Mouse (Mus musculus): ENCODE measurements around the gene Arhgdia. TPM values are rescaled to one million over a fixed set of nuclear protein-coding genes. Genes with fewer than 3 reads are reported as not detected.

Gene Arhgdia
- polyA plus RNA-seq, 1 experiment from 2014 or later = 419 TPM

DNA sequence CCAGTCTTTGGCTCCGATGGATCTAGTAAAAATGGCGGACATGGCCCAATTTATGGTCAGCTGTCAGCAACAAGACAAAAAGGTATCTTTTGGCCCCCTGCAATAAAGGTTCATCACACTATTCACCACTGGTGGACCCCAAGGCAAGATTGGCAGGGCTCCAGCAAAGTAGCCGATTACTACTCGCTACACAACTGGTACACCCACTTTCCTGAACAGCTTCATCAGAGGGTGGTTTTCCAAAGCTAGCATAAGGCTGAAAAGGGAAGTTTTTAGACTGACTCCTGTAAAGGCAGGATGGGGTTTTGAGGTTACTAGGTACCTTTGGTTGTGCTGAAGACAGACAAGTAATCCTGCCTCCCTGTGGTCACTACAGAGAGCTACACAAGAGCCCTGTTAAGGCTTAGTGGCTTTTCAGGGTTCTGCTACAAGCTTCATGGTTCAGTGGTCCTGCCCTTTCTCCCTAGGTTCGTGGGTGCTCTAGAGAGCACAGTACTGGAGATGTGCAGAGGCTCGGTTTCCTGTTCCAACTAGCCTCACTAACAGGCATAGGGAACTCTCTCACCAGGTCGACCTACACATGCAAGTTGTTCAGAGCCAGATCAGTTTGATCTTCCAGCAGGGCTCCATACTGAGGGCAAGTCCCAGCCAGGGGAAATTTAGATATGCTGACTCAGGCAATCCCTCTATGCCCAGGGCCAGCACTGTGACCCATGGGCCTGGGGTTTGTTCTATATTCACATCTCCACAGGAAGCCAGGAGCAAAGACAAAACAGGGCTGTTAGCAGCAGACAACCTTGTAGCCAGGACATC, 4.0 kb downstream of the Arhgdia start:
- no peak overlapping the region for H3K27ac ChIP-seq (ENCODE audit: low read depth, low read length)
- 84% methylated on average over 7 of the region's 7 CpGs for WGBS

DNA sequence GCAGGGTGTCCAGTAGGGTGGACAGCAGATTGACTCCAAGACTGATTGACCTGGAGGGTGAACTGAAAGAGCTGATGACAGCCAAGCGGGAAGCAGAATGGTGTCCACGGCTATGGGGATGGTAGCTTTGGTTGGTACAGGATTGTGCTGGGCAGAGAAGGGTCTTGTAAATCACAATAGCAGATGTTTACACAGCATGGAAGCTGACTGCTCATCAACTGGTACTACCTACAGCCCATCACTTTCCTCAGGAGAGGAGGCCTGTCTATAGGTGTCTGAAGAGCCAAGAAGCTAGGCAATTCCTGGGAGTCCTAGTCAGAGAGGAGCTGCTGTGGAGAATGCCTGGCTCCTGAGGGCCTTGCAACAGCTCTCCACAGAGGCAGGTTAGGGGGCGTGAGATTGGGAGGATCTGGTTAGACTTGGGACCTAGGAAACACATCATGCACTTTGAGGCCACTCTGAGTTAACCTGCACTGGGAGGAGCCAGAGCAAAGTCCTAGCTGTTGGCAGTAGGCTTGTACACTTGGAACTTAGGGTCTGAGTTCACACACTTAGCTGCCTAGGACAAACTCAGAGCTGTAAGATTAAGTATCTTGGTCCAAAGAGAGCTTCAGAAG, 5.0 kb downstream of the Arhgdia start:
- H3K9me3 ChIP-seq (ENCODE audit: control insufficient read depth, low read length) = no peaks in the 10 kb centered on the region
- H3K9ac ChIP-seq (replicated peaks; ENCODE audit: low read depth, low read length) = no peak overlapping the region
- no peaks in the 10 kb centered on the region for H3K27me3 ChIP-seq (ENCODE audit: control insufficient read depth, insufficient read depth, low read length)
- peaks cover 24% of the 10 kb centered on the region for H3K36me3 ChIP-seq (ENCODE audit: control insufficient read depth, insufficient read depth, low read length)
- no peak for ATAC-seq (ENCODE audit: low read depth)
- no peak overlapping the region for H3K27ac ChIP-seq (ENCODE audit: low read depth, low read length)
- H3K4me3 ChIP-seq (ENCODE audit: low read depth, low read length) = no peak overlapping the region
- H3K4me1 ChIP-seq (ENCODE audit: control insufficient read depth, insufficient read depth, low read length) = peaks cover 25% of the 10 kb centered on the region
- 88% methylated on average over 3 of the region's 3 CpGs for WGBS
- no peak overlapping the region for H3K4me2 ChIP-seq (ENCODE audit: low read depth, low read length)

More for the DNA sequence above, 4.0 kb downstream of the Arhgdia start:
- H3K4me1 ChIP-seq (ENCODE audit: control insufficient read depth, insufficient read depth, low read length) = peaks cover 25% of the 10 kb centered on the region
- H3K4me2 ChIP-seq (ENCODE audit: low read depth, low read length) = no peak overlapping the region
- H3K4me3 ChIP-seq (ENCODE audit: low read depth, low read length) = no peak overlapping the region
- 0 out of 2 replicates have a peak overlapping the region, but pooled peaks have one; percentile 16 for H3K9ac ChIP-seq (replicated peaks; ENCODE audit: low read depth, low read length)
- H3K36me3 ChIP-seq (ENCODE audit: control insufficient read depth, insufficient read depth, low read length) = peaks cover 24% of the 10 kb centered on the region
- ATAC-seq (ENCODE audit: low read depth) = no peak
- H3K27me3 ChIP-seq (ENCODE audit: control insufficient read depth, insufficient read depth, low read length) = no peaks in the 10 kb centered on the region
- no peaks in the 10 kb centered on the region for H3K9me3 ChIP-seq (ENCODE audit: control insufficient read depth, low read length)

DNA sequence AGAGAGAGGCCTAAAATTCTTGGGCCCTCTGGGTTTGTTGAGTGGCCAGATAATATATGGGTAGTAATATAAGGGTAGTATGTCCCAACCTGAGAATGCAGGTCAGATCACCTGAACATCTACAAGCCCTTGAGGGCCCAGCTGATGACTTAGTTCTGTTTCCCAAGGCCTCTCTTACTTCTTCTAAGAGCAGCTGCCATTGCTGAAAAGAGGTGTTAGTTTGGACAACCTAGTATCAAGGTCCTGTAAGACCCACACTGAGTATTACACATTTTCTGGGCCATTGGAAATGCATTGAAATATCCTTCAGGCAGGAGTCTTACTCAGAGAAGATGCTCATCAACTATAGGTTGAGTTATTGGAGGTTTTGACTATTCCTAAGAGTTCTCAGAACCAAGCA, 5.5 kb downstream of the Arhgdia start:
- H3K9ac ChIP-seq (replicated peaks; ENCODE audit: low read depth, low read length) = no peak overlapping the region
- H3K36me3 ChIP-seq (ENCODE audit: control insufficient read depth, insufficient read depth, low read length) = peaks cover 24% of the 10 kb centered on the region
- H3K4me1 ChIP-seq (ENCODE audit: control insufficient read depth, insufficient read depth, low read length) = peaks cover 28% of the 10 kb centered on the region
- no peak overlapping the region for H3K4me2 ChIP-seq (ENCODE audit: low read depth, low read length)
- no peaks in the 10 kb centered on the region for H3K27me3 ChIP-seq (ENCODE audit: control insufficient read depth, insufficient read depth, low read length)
- no peaks in the 10 kb centered on the region for H3K9me3 ChIP-seq (ENCODE audit: control insufficient read depth, low read length)
- ATAC-seq (ENCODE audit: low read depth) = no peak
- no peak overlapping the region for H3K4me3 ChIP-seq (ENCODE audit: low read depth, low read length)
- H3K27ac ChIP-seq (ENCODE audit: low read depth, low read length) = no peak overlapping the region

DNA sequence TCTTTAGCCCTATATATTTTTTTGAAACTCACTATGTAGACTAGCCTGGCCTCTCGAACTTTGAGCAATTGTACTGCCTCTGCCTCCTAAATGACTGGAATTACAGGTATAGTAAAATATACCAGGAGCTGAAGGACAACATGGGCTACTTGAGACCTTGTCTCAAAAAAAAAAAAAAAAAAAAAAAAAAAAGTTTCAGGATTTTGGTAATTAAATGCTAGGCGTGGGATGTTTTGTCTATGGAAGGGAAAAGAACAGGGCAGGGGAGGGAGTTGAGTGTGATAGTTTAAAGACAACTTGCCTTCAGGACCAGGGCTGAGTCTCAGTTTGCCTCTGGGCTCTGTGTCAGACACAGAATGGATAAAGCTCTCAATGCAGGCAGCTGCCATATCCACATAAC, 6.4 kb downstream of the Arhgdia start:
- no peak overlapping the region for H3K27ac ChIP-seq (ENCODE audit: low read depth, low read length)
- ATAC-seq (ENCODE audit: low read depth) = no peak
- H3K9ac ChIP-seq (replicated peaks; ENCODE audit: low read depth, low read length) = no peak overlapping the region
- H3K27me3 ChIP-seq (ENCODE audit: control insufficient read depth, insufficient read depth, low read length) = no peaks in the 10 kb centered on the region
- WGBS = 80% methylated on average over 2 of the region's 2 CpGs
- peaks cover 31% of the 10 kb centered on the region for H3K36me3 ChIP-seq (ENCODE audit: control insufficient read depth, insufficient read depth, low read length)
- no peak overlapping the region for H3K4me2 ChIP-seq (ENCODE audit: low read depth, low read length)
- no peak overlapping the region for H3K4me3 ChIP-seq (ENCODE audit: low read depth, low read length)
- H3K9me3 ChIP-seq (ENCODE audit: control insufficient read depth, low read length) = no peaks in the 10 kb centered on the region
- H3K4me1 ChIP-seq (ENCODE audit: control insufficient read depth, insufficient read depth, low read length) = peaks cover 22% of the 10 kb centered on the region

DNA sequence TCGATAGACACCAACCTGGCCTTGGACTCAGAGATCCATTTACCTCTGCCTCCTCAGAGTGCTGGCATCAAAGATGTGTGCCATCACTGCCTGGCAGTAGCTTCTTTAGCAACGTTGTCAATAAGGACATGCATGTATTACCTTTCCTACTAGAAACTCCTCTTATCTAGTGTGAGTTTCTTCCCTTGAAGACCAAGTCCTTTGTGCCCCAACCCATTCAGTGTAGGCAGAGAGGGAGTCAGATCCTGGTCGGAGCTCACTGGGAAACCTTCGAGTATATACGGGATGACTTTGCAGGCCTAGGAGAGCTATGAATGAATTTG, 7.2 kb downstream of the Arhgdia start:
- Histone ChIP-seq H3K27me3 (ENCODE audit: control insufficient read depth, insufficient read depth, low read length) (no peaks in the 10 kb centered on the region), H3K4me1 (ENCODE audit: control insufficient read depth, insufficient read depth, low read length) (peaks cover 16% of the 10 kb centered on the region), H3K9ac (replicated peaks; ENCODE audit: low read depth, low read length) (no peak overlapping the region), H3K27ac (ENCODE audit: low read depth, low read length) (no peak overlapping the region), H3K4me3 (ENCODE audit: low read depth, low read length) (peak overlapping the region; percentile 68), H3K9me3 (ENCODE audit: control insufficient read depth, low read length) (no peaks in the 10 kb centered on the region), H3K36me3 (ENCODE audit: control insufficient read depth, insufficient read depth, low read length) (peaks cover 30% of the 10 kb centered on the region), H3K4me2 (ENCODE audit: low read depth, low read length) (peak overlapping the region; percentile 90)
- WGBS = 47% methylated on average over 5 of the region's 5 CpGs
- no peak for ATAC-seq (ENCODE audit: low read depth)

DNA sequence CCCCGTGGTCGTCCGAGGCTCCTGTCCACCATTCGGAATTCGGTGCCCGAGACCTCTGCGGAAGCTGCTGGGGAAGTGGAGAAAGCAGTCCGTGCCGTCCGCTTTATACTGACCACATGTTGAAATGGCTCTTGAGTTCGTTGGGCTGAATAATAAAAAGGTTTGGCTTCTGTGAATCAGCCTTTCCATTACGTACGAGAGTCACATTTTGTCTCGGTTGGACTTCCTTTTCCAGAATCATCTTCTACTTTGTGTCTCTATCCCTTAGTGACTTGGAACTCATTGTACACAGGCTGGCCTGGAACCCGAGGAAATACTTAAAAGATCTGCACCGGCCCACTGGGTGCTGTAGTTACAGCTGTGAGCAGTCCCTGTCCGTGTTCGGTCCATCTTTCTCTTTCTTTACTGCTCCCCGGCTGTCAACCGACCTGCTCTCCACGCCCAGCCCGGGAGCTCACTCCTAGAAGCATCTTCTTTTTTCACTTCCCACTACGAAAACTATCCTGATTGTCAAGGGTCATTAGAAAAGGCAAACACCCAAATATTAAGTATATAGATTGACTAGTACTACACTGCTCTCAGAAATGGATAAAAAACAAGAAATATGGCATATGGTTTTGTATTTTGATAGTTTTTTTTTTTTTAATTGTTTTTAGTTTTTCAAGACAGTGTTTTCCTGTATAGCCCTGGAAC, 7.7 kb downstream of the Arhgdia start:
- Histone ChIP-seq H3K4me3 (ENCODE audit: low read depth, low read length) (peak overlapping the region; percentile 68), H3K27me3 (ENCODE audit: control insufficient read depth, insufficient read depth, low read length) (no peaks in the 10 kb centered on the region), H3K9me3 (ENCODE audit: control insufficient read depth, low read length) (no peaks in the 10 kb centered on the region), H3K9ac (replicated peaks; ENCODE audit: low read depth, low read length) (peak overlapping the region; percentile 72), H3K36me3 (ENCODE audit: control insufficient read depth, insufficient read depth, low read length) (peaks cover 27% of the 10 kb centered on the region), H3K4me2 (ENCODE audit: low read depth, low read length) (peak overlapping the region; percentile 90), H3K4me1 (ENCODE audit: control insufficient read depth, insufficient read depth, low read length) (peaks cover 16% of the 10 kb centered on the region), H3K27ac (ENCODE audit: low read depth, low read length) (peak overlapping the region; percentile 89)
- WGBS = under 1% methylated on average over 23 of the region's 23 CpGs
- ATAC-seq (ENCODE audit: low read depth) = no peak

DNA sequence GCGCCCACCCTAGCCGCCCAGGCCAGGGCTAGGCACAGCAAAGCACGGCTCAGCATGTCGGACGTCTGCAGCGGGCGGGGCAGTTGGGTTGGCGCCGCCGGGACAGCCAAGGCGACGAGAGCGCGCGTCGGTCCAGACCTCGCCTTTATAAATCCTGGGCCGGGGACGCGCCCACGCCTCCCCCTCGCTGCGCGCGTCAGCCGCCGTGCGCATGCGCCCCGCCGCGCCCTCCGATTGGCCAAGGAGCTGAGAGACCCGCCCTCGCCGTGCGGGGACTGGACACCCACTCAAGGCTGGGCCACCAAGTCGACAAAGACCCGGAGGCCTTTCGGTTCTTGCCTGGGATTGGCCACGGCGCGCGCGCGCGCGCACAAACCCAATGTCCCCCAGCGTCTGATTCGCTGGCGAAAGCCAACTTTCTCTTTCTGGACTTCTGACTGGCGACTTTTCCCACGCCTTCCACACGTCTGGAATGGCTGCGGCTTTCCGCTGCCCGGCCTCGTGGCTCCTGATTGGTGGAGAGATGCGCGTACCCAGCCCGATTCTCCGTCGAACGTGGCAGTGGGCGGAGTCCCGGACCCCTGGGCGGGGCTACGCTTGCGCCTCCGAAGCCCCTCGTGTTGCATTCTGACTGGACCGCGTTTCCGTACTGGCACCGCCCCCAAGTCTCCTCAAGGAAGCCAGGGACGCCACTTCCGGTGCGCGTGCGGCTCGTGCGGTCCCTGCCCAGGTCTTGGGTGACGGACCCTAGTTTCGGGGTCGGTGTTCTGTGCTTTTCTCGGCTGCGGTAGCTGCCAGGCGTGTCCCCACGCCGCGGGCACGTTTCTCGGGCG, 8.5 kb downstream of the Arhgdia start, which contains the start of gene P4hb:
Gene P4hb (minus strand): TSS at position 502 of the 833 bp plus-strand sequence.
- under 1% methylated on average over 92 of the region's 94 CpGs for WGBS

DNA sequence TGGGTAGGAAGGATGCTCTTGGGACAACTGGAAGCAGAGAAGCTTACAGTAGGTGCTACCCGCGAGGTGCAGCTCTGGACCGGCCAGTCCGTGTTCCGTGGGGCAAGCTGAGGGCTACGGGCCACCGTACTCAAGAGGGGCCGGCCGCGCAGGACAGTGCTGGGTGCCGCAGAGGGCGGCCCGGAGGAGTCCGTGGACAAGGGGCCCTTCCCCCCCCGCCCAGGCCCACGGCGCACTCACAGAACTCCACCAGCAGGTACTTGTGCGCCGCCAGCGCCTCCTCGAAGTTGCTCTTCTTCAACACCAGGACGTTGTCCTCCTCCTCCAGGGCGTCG, 9.0 kb downstream of the Arhgdia start:
- Histone ChIP-seq H3K4me1 (ENCODE audit: control insufficient read depth, insufficient read depth, low read length) (peaks cover 16% of the 10 kb centered on the region), H3K27me3 (ENCODE audit: control insufficient read depth, insufficient read depth, low read length) (no peaks in the 10 kb centered on the region), H3K36me3 (ENCODE audit: control insufficient read depth, insufficient read depth, low read length) (peaks cover 27% of the 10 kb centered on the region), H3K9me3 (ENCODE audit: control insufficient read depth, low read length) (no peaks in the 10 kb centered on the region), H3K4me2 (ENCODE audit: low read depth, low read length) (peak overlapping the region; percentile 95), H3K9ac (replicated peaks; ENCODE audit: low read depth, low read length) (peak overlapping the region; percentile 72), H3K4me3 (ENCODE audit: low read depth, low read length) (peak overlapping the region; percentile 68), H3K27ac (ENCODE audit: low read depth, low read length) (peak overlapping the region; percentile 56)
- ATAC-seq (ENCODE audit: low read depth) = peak; percentile 40; the same call in 1 of the 2 replicates
- WGBS = 0% methylated on average over 21 of the region's 24 CpGs

More for the DNA sequence above, 8.5 kb downstream of the Arhgdia start, which contains the start of gene P4hb:
- peak within 1 kb of the TSS; percentile 89 for H3K27ac ChIP-seq (ENCODE audit: low read depth, low read length)
- H3K4me1 ChIP-seq (ENCODE audit: control insufficient read depth, insufficient read depth, low read length) = peaks cover 16% of the 10 kb centered on the region
- peaks cover 27% of the 10 kb centered on the region for H3K36me3 ChIP-seq (ENCODE audit: control insufficient read depth, insufficient read depth, low read length)
- H3K9ac ChIP-seq (replicated peaks; ENCODE audit: low read depth, low read length) = peak within 1 kb of the TSS; percentile 72
- H3K4me3 ChIP-seq (ENCODE audit: low read depth, low read length) = peak within 1 kb of the TSS; percentile 68
- no peaks in the 10 kb centered on the region for H3K27me3 ChIP-seq (ENCODE audit: control insufficient read depth, insufficient read depth, low read length)
- peak; percentile 96 for ATAC-seq (ENCODE audit: low read depth)
- peak within 1 kb of the TSS; percentile 95 for H3K4me2 ChIP-seq (ENCODE audit: low read depth, low read length)
- no peaks in the 10 kb centered on the region for H3K9me3 ChIP-seq (ENCODE audit: control insufficient read depth, low read length)

All from neural tube, embryonic 14.5 days (tissue).